Mouse (Mus musculus) CH12.LX (cell line): ENCODE results near the gene Tpp2. TPM values are rescaled to one million over a fixed set of nuclear protein-coding genes. Genes with fewer than 3 reads are reported as not detected.

Source experiments
- DNase-seq: peaks from one replicate; pipeline ENCODE4 v3.0.0-alpha.2; 2013; ENCODE audit errors: extremely low read depth
- H3K27ac ChIP-seq: 2 replicates; pipeline ENCODE4 v1.5.1; 2012; ENCODE audit warnings: low read depth, mild to moderate bottlenecking, control low read depth, moderate library complexity; ENCODE audit not compliant: insufficient read depth
- H3K27me3 ChIP-seq: replicated peaks from 2 replicates; pipeline ENCODE3; 2012; ENCODE audit warnings: inconsistent platforms
- H3K36me3 ChIP-seq, 2 experiments: replicated peaks in 1 of 2; 2 replicates each; pipeline versions ENCODE3 to v1.6.1; 2012; ENCODE audit warnings: inconsistent platforms in 1 of 2, low read length in 1 of 2, mild to moderate bottlenecking in 1 of 2, mixed read lengths in 1 of 2, moderate library complexity in 1 of 2; ENCODE audit not compliant: control insufficient read depth in 1 of 2, insufficient read depth in 1 of 2
- H3K4me1 ChIP-seq, 2 experiments: 2 replicates each; pipeline ENCODE4 v1.6.1; 2012; ENCODE audit warnings: inconsistent platforms in 1 of 2, moderate library complexity in 1 of 2; ENCODE audit not compliant: insufficient read depth in 2 of 2, control insufficient read depth in 1 of 2
- H3K4me2 ChIP-seq: 2 replicates; pipeline ENCODE4 v1.6.1; 2012; ENCODE audit warnings: low read depth, mild to moderate bottlenecking, control low read depth; ENCODE audit not compliant: poor library complexity, insufficient read depth, severe bottlenecking
- H3K4me3 ChIP-seq, 3 experiments: fragments of 150-350 bp in 1 of 3; sonication (generic) in 1 of 3; replicated peaks in 1 of 3; 2 replicates each; pipeline versions ENCODE3 to v1.5.1; 2011 to 2012; ENCODE audit warnings: low read depth in 2 of 3, low read length in 2 of 3, mild to moderate bottlenecking in 2 of 3, moderate library complexity in 2 of 3, control low read depth in 1 of 3, improper control_type of control experiment in 1 of 3, inconsistent platforms in 1 of 3, mixed read lengths in 1 of 3; ENCODE audit not compliant: poor library complexity in 1 of 3
- H3K79me2 ChIP-seq: replicated peaks from 2 replicates; pipeline ENCODE4 v1.6.1; 2012; ENCODE audit warnings: mild to moderate bottlenecking, moderate library complexity; ENCODE audit not compliant: control insufficient read depth, poor library complexity, insufficient read depth, severe bottlenecking; ENCODE audit errors: extremely low read depth
- H3K9ac ChIP-seq: 2 replicates; pipeline ENCODE4 v1.6.1; 2012; ENCODE audit warnings: low read depth, mild to moderate bottlenecking, control low read depth, moderate library complexity; ENCODE audit not compliant: insufficient read depth
- H3K9me3 ChIP-seq: replicated peaks from 2 replicates; pipeline ENCODE3; 2012; ENCODE audit warnings: low read length, inconsistent platforms, mixed read lengths
- CHD2 ChIP-seq: IDR thresholded peaks from 2 replicates; pipeline ENCODE4 v1.6.1; 2011; ENCODE audit warnings: low read length, improper control_type of control experiment
- GABPA ChIP-seq: IDR thresholded peaks from 2 replicates; pipeline ENCODE4 v1.6.1; 2012; ENCODE audit warnings: low read depth, low read length, improper control_type of control experiment, inconsistent platforms; ENCODE audit not compliant: insufficient replicate concordance
- IRF4 ChIP-seq: IDR thresholded peaks from 2 replicates; pipeline ENCODE4 v1.6.1; 2014; ENCODE audit warnings: low read depth, mild to moderate bottlenecking, inconsistent platforms, low read length, improper control_type of control experiment
- JUND ChIP-seq: conservative IDR thresholded peaks from 2 replicates; pipeline ENCODE4 v1.6.1; 2011; ENCODE audit warnings: low read depth, low read length, improper control_type of control experiment
- KAT2A ChIP-seq: IDR thresholded peaks from 2 replicates; pipeline ENCODE4 v1.6.1; 2012; ENCODE audit warnings: low read length, improper control_type of control experiment, inconsistent platforms; ENCODE audit not compliant: insufficient replicate concordance
- MAFK ChIP-seq: IDR thresholded peaks from 2 replicates; pipeline ENCODE4 v1.6.1; 2011; ENCODE audit warnings: low read length, improper control_type of control experiment; ENCODE audit not compliant: insufficient replicate concordance
- MEF2A ChIP-seq: IDR thresholded peaks from 2 replicates; pipeline ENCODE4 v1.6.1; 2014; ENCODE audit warnings: low read depth, mild to moderate bottlenecking, inconsistent platforms, low read length, improper control_type of control experiment, borderline replicate concordance
- RCOR1 ChIP-seq: conservative IDR thresholded peaks from 2 replicates; pipeline ENCODE4 v1.6.1; 2012; ENCODE audit warnings: low read depth, mild to moderate bottlenecking, inconsistent platforms, low read length, improper control_type of control experiment
- USF2 ChIP-seq: conservative IDR thresholded peaks from 2 replicates; pipeline ENCODE4 v1.6.1; 2011; ENCODE audit warnings: low read depth, low read length, improper control_type of control experiment
- ZC3H11A ChIP-seq: IDR thresholded peaks from 2 replicates; pipeline ENCODE4 v1.6.1; 2012; ENCODE audit warnings: low read depth, mild to moderate bottlenecking, inconsistent platforms, low read length, improper control_type of control experiment
- ZNF384 ChIP-seq: IDR thresholded peaks from 2 replicates; pipeline ENCODE4 v1.6.1; 2012; ENCODE audit warnings: low read depth, low read length, improper control_type of control experiment, inconsistent platforms
- dilution Hi-C: fragments of 300-500 bp; cut with MboI; formaldehyde crosslinking; loops from 2 replicates; pipeline ENCODE4 v1.14.3; 2020; ENCODE audit warnings: low sequenced_read_pairs; ENCODE audit not compliant: extremely low pct_unique_long_range_greater_than_20kb, extremely low pct_ligation_motif_present
- in situ Hi-C: fragments of 300-500 bp; cut with MboI; formaldehyde crosslinking; loops from 3 replicates; pipeline ENCODE4 v1.14.3; 2019; ENCODE audit warnings: low sequenced_read_pairs, low pct_ligation_motif_present, low pct_unique_long_range_greater_than_20kb, mixed read lengths
- polyA plus RNA-seq: library from polyadenylated mRNA; unstranded; fragments of >175 nt; gene quantifications from 2 replicates; pipeline ENCODE4 v1.2.1, GENCODE M21; 2012; ENCODE audit warnings: low read depth; ENCODE audit not compliant: insufficient read length
- total RNA-seq, 2 experiments: library from RNA; depleted of rRNA; stranded (reverse); fragments of 300-350 nt in 1 of 2; fragments of >200 nt in 1 of 2; gene quantifications; 2 replicates each; pipeline ENCODE4 v1.2.3; 2012 to 2014

Gene Tpp2
- total and polyA plus RNA-seq, 3 experiments, result 35.4 to 52.5 (median 50.4) TPM

DNA sequence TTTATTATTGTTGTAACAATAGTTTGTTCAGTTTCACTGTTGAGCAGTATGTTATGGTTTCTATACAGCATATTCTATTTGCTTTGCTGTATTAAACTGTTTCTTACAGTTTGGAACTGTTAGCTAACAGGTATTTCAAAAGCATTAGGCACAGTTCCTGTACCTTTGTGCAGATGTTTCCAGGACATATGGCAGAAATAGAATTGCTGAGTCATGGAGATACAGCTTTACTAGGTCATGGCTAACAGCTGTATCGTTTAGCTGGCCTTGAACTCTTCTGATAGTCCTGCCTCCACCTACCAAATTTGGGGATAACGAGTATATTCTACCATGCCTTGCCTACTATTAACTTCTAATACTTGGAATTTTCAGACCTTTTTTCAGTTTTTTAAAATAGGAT lies 9.4 kb downstream of the Tpp2 start:
- TF ChIP-seq MAFK (peak; percentile 92), KAT2A (no peak)
- TF ChIP-seq, all 38 proteins: peak for 1
- peaks cover 27 to 46% of the 10 kb centered on the region in 2 experiments for H3K36me3 ChIP-seq
- H3K4me1 ChIP-seq, result peaks cover 3 to 24% of the 10 kb centered on the region in 2 experiments
- no peaks in the 10 kb centered on the region for H3K27me3 ChIP-seq
- H3K9ac ChIP-seq, result no peak overlapping the region
- DNase-seq, result no peak
- dilution Hi-C loops, result no loop called here
- H3K4me2 ChIP-seq, result no peak overlapping the region
- H3K79me2 ChIP-seq, result peaks cover 48% of the 10 kb centered on the region
- no peak overlapping the region for H3K4me3 ChIP-seq
- H3K9me3 ChIP-seq, result no peaks in the 10 kb centered on the region
- in situ Hi-C loops, result no loop called here
- no peak overlapping the region for H3K27ac ChIP-seq

DNA sequence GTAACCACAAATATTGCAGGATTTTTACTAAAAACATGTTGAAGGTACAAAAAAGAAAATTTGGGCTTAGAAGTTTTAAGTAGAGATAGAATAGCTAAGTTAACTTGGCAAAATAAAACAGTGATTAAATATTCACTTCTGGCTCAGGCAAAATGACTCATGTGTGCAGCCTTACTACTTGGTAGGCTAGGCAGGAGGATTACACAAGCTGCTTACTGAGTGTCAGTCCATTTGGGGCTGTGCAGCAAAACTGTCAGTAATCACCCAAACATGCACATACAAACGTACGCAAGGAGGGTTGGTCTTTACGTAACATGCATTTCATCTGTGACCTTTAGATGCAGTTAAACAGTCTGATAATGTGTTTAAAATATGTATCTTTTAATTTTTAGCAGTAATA lies 20.2 kb downstream of the Tpp2 start:
- Histone ChIP-seq H3K4me1 (peaks cover 0 to 5% of the 10 kb centered on the region in 2 experiments; a peak in 1 of 4 replicates), H3K4me3 (no peak overlapping the region), H3K36me3 (peaks cover 25 to 79% of the 10 kb centered on the region in 2 experiments), H3K27me3 (no peaks in the 10 kb centered on the region), H3K9ac (no peak overlapping the region), H3K79me2 (no peaks in the 10 kb centered on the region; the same call in 1 of the 2 replicates), H3K9me3 (peaks cover 3% of the 10 kb centered on the region), H3K4me2 (no peak overlapping the region), H3K27ac (no peak overlapping the region)
- in situ Hi-C loops, result no loop called here
- TF ChIP-seq MAFK (no peak), ZC3H11A (no peak), CHD2 (no peak), RCOR1 (no peak), JUND (no peak), ZNF384 (no peak), USF2 (no peak), IRF4 (no peak), KAT2A (no peak)
- DNase-seq, result no peak
- dilution Hi-C loops, result no loop called here

DNA sequence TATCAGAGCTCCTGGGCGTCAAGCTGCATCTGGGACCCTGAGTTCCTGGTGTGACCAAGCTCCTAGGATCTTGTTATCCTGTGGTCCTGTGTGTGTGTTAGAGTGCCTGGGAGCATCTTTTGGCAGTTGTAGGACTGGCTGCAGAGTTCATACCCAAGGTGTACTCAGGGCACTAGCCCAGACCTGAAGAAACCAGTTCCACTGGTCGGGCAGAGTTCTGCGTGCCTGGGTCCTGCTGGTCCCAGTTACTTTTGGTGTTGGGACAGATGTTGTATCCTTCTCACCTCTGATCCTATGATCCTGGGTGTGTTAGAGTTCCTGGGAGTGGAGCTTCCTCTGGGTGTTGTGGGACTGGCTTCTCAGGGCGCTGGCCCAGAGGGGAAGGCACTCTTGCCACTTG lies 30.9 kb downstream of the Tpp2 start:
- no peak for TF ChIP-seq GABPA
- no peak for TF ChIP-seq RCOR1
- no peak for TF ChIP-seq MEF2A
- Histone ChIP-seq H3K4me2 (no peak overlapping the region), H3K9me3 (no peaks in the 10 kb centered on the region), H3K9ac (no peak overlapping the region), H3K79me2 (0 out of 2 replicates have a peak, but pooled peaks cover 2% of the 10 kb centered on the region), H3K27me3 (no peaks in the 10 kb centered on the region), H3K36me3 (peaks cover 36 to 58% of the 10 kb centered on the region in 2 experiments), H3K4me1 (no peaks in the 10 kb centered on the region), H3K27ac (no peak overlapping the region), H3K4me3 (no peak overlapping the region)
- dilution Hi-C loops, result no loop called here
- in situ Hi-C loops, result no loop called here
- DNase-seq, result no peak
